Mouse (Mus musculus) layer of hippocampus, adult 2 months (tissue): ENCODE data around the gene Fam126a. TPM values are rescaled to one million over a fixed set of nuclear protein-coding genes. Genes with fewer than 3 reads are reported as not detected.

Experiments used
- DNase-seq, 2 experiments: peaks; one replicate each; pipeline ENCODE4 v3.0.0; 2022; ENCODE audit warnings: low spot score in 2 of 2
- H3K27ac ChIP-seq: fragments of 200-600 bp; 2 replicates; pipeline ENCODE4 v1.8.1; 2022
- H3K4me3 ChIP-seq: fragments of 200-600 bp; 2 replicates; pipeline ENCODE4 v1.8.1; 2022; ENCODE audit warnings: mild to moderate bottlenecking
- CTCF ChIP-seq: fragments of 200-600 bp; conservative IDR thresholded peaks from 2 replicates; pipeline ENCODE4 v1.8.1; 2022; ENCODE audit warnings: antibody characterized with exemption, mild to moderate bottlenecking, moderate library complexity
- total RNA-seq, 2 experiments: library from RNA; stranded (reverse); gene quantifications; 2 replicates each; pipeline ENCODE4 v1.2.3; 2021

The Fam126a gene
- total RNA-seq, 2 experiments from 2014 or later, result 24.8 to 28.4 TPM

DNA sequence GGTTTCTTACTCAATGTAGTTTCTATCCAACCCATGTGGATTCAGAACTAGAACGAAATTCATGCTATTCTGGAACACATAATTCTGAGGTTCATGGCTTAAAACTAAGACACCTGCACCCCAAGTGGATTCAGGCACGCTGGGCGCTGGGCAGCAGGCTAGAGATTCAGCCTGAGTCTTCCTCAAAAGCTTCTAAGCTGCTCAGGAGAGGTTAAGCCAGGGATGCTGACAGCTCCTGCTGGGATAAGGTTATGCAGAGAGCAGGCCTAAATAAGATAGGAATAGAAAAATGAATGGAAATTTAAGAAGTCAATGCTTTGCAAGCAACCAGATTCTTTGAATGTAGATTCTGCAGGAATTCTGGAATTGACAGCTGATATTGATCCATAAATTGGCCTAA, 82.4 kb downstream of the Fam126a start:
- no peak overlapping the region for H3K4me3 ChIP-seq
- no peak for DNase-seq
- TF ChIP-seq CTCF, result no peak
- H3K27ac ChIP-seq, result no peak overlapping the region

DNA sequence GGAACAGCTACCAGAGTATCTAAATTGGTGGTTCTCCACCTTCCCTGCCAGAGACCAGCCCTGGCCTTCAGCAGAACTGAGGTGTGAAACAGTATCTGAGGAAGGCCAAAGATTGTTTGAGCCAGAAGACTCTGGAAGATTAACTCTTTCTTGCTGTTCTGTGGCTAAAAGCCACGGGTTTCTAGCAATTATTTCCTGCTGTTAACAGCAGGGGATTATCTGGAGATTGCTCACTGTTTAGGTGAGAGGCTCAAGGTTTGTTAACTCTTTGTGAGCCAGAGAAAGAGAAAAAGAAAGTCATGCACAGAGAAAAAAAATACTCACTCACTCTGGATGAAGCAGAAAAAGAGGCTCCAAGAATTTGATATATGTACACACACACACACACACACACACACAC, 85.4 kb downstream of the Fam126a start:
- no peak for DNase-seq
- TF ChIP-seq CTCF, result no peak
- H3K4me3 ChIP-seq, result no peak overlapping the region

DNA sequence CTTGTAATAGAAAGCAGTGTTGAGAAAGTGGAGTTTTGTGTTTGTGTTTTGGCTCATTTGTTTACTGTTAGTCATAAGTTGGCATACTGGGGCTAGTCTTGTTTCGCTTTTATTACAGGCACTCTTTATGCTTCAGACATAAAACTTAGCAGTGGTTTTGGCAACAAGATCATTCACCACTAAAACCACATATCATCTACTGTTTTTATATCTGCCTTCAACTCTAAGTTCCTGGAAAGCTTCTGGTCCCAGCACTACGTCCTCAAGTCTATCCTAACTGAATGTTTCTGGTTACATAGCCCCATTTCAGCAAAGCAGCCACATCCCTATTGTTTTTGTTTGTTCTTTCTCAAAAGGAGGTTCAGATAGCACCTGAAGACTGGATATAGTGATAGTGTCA, 87.0 kb downstream of the Fam126a start:
- no peak for TF ChIP-seq CTCF
- no peak for DNase-seq
- H3K27ac ChIP-seq, result no peak overlapping the region
- no peak overlapping the region for H3K4me3 ChIP-seq

More for the DNA sequence above, 85.4 kb downstream of the Fam126a start:
- no peak overlapping the region for H3K27ac ChIP-seq

DNA sequence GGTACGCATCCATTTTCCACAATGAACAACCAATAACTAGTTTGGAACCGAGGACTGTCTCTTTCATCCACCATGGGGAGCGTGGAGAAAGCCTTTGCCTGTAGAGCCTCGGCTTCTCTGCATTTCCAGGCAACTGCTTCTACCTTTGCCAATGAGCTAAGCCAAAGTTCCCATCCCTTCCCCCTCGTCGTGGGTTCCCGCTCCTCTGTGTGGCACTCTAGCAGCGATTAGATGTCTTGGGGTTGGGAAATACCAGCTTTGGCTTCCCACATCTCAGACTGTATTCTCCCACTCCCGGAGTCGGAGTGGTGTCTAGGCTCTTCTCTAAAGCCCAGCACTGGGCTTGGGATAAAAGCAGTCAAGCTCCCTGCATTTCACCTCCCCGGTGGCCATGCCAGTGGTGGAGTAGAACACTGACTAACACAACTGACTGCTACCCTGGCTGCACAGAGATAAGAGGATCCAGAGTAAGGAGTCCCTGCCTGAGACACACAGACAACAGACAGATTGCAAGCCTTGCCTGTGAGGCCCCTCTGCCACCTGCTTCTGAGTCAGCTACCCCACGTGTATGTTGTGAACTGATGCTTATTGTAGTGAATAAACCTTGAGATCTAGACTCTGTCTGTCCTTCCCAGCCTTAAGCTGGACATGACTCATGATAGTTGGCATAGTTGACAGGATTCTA, 106.9 kb downstream of the Fam126a start:
- DNase-seq, result no peak
- no peak for TF ChIP-seq CTCF
- Histone ChIP-seq H3K4me3 (no peak overlapping the region), H3K27ac (no peak overlapping the region)

DNA sequence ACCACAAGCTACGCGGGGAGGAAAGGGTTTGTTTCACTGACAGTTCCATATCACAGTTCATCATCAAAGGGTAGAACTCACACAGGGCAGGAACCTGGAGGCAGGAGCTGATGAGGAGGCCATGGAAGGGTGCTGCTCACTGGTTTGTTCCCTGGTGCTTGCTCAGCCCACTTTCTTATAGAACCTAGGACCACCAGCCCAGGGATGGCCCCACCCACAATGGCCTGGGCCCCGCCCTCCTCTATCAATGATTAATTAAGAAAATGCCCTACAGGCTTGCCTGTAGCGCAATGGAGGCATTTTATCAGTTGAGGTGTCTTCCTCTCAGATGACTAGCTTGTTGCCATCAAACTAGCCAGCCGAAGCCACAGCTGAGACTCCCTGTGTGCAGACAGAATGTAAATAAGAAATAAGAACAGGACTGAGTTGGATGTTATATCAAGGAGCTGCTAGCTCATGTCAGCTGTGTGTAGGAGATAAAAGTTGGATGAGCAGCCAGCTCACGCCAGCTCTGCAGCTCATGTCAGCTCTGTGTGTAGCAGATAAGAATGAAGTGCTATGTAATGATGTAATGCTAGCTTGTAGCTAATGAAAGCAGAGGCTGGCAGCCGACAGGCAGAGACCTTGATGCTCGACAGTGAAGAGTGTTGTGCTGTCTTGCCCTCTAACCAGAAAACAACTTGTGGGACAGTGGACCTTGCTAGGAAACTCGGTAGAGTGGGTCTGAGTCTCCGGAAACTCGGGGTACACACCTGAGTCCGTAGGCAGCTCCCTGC, 107.8 kb downstream of the Fam126a start:
- no peak overlapping the region for H3K27ac ChIP-seq
- no peak for TF ChIP-seq CTCF
- no peak for DNase-seq
- no peak overlapping the region for H3K4me3 ChIP-seq

DNA sequence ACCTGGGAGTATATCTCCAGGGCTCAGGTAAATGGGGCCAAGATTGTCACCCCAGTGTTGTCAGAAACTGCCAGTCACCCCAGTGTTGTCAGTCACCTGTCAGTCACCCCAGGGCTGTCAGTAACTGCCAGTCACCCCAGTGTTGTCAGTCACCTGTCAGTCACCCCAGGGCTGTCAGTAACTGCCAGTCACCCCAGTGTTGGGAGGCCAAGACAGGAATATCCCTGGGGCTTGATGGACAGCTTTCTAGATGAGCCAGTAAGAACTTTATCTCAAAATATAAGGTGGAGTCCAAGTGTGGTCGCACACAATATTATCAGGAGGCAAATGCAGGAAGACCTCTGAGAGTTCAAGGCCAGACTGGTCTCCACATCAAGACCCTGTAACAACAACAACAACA, 109.2 kb downstream of the Fam126a start:
- Histone ChIP-seq H3K4me3 (no peak overlapping the region), H3K27ac (no peak overlapping the region)
- TF ChIP-seq CTCF, result no peak
- DNase-seq, result no peak

DNA sequence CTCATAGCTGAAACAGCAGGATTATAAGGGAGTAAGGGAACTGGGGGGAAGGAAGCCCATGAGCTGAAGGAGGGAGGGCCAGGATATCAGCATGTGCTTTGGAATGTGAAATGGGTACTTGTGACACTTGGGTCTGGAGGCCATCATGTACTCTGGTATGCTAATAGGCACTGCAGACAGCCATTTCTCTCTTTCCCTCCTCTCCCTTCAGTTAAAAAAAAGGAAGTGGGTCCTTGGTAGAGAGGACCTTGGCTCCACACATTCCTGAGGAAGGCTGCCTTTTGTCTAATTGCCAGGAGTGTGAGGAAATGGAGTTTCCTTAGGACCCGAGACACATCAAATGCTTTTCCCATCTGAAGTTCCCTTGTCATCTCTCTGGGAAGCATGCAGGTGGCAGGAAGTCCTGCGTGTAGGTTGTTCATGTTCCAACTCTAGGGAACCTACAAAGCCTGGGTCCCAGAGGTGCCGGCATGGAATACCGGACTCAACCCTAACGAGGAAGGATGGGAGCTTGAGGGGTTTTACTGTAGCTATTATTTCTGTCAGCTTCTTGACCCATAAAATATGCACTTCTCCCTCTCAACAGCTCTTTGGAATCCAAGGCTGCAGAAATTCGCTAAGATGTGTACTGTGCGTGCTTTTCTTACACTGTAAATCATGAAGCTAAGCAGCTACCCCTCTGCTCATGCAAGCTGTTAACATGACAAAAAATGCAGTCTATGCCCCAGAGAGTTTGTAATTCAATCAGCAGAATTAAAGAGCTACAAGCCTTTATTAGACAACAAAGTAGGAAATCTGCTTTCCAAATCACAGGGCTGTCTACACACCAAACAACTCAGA, 110.4 kb downstream of the Fam126a start:
- no peak for DNase-seq
- H3K4me3 ChIP-seq, result no peak overlapping the region
- no peak overlapping the region for H3K27ac ChIP-seq
- no peak for TF ChIP-seq CTCF

DNA sequence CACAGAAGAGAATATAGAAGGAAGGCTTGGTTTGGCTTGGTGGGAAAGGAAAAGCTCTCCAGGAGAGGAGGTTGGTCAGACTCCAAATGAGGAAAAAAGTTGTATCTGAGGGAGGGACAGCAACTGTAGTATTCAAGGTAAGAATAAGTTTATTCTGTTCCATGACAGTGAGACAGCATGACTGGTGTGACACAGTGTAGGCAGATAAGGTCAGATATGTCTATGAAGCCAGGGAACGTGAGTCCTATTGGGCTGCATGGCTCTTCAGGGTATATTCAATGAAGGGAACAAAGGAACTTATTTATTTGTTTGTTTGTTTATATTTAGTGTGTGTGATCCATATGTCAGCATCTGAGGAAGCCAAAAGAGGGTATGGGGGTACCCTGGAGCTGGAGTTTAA, 113.2 kb downstream of the Fam126a start:
- Histone ChIP-seq H3K27ac (no peak overlapping the region), H3K4me3 (no peak overlapping the region)
- no peak for DNase-seq
- TF ChIP-seq CTCF, result no peak

DNA sequence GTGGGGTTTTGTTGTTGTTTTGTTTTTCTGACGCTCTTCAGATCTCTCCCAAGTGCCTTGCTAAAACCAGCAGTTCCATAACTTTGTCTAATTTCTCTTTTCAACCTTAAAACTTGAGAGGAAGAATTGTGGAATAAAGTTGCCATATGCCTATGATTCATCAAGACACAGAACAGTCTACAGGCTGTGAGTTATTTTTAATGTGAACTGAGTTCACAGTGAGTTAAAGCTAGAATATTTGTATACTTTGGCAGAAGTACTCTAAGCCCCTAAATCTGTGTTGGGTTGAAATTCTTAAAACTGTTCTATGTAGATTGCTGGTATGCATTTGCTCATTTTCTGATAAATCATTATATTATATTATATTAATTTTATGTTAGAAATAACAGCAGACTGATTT, 118.9 kb downstream of the Fam126a start:
- peak in 1 of 2 experiments; percentile 27 for DNase-seq
- no peak for TF ChIP-seq CTCF

DNA sequence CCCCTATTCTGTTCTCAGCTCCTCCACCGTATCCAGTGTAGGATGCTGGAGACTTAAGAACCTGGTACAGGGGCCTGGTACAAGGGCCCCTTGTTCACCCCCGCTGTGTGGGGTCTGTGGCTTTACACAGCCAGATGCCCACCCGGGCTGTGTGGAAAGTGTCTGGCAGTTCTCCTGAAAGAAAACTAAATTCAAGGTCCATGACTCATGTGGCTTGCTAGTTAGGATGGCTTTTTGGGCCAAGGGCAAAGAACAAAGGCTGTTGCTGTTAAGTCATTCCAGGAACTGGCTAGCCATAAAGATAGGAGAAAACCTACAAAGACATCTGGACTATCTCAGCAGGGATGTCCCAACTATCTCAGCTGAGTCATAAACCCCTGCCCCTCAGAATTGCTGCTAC, 121.2 kb downstream of the Fam126a start:
- TF ChIP-seq CTCF, result no peak
- DNase-seq, result no peak
- Histone ChIP-seq H3K27ac (no peak overlapping the region), H3K4me3 (no peak overlapping the region)

More for the DNA sequence above, 118.9 kb downstream of the Fam126a start:
- Histone ChIP-seq H3K4me3 (no peak overlapping the region), H3K27ac (no peak overlapping the region)

DNA sequence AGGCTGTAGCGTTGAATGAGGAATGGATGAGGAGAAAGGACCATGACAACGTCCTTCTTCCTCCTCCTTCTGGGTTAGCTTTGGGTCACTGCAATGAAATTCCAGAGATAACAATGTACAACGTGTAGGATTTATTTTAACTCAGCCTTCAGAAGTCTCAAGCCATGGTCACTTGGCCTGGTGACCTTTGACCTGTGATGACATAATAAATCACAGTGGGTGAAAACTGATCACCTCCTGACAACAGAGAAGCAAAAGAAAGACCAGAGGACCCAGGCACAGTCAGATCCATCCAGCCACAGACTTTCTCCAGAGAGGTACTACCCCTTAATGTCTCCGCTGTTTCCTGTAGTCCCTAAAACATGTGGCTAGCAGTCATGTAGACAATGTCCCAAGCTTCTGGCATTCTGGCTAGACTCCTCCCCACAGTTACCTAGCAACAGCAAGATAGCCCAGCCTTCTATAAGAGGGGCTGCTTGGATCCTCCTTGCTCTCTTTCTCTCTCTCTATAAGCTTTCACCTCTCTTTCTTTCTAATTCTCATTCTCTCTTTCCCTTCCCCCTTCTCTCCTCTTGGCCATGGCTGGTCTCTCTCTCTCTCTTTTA, 121.9 kb downstream of the Fam126a start:
- TF ChIP-seq CTCF, result no peak
- DNase-seq, result no peak
- Histone ChIP-seq H3K27ac (no peak overlapping the region), H3K4me3 (no peak overlapping the region)

DNA sequence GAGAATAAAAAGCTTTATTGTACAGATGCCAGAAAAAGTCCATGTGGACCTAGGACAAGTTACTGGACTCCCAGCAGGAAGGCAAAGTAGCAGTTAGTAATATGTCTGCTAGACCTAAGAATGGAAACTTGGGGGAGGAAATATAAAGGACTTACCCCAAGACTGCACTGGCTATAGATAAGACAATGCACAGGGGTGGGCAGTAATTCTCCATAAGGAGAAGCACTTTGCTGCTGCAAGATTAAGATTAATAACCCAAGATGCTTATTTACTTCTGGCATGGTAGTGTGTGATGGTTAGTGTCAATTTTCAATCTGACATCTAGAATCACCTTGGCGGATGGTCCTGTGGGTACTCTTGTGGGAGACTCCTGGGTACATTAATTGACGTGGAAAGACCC, 128.3 kb downstream of the Fam126a start:
- H3K4me3 ChIP-seq, result no peak overlapping the region
- no peak for TF ChIP-seq CTCF

DNA sequence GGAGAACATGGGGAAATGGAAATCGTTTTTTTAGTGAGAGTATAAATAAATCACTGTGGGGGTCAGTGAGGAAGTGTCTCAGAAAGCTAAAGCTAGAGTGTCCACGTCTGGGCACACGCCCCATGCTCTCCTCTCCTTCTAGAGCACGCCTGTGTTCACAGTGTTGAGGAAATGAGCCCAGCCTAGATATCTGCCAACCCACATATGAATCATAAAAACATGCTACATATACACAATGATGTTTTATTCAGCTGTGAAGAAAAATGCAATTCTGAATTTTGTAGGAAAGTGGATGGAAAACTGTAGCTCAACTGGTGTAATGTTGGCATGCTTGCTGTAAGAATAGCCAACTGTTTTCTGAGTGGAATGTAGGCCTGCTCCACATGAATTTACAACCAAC, 130.3 kb downstream of the Fam126a start:
- H3K4me3 ChIP-seq, result no peak overlapping the region
- no peak overlapping the region for H3K27ac ChIP-seq

More for the DNA sequence above, 128.3 kb downstream of the Fam126a start:
- no peak overlapping the region for H3K27ac ChIP-seq
- DNase-seq, result no peak

More for the DNA sequence above, 130.3 kb downstream of the Fam126a start:
- DNase-seq, result no peak
- no peak for TF ChIP-seq CTCF
